Mouse (Mus musculus): ENCODE results near the gene Cradd. TPM values are rescaled to one million over a fixed set of nuclear protein-coding genes. Genes with fewer than 3 reads are reported as not detected.

Cradd gene
- polyA plus RNA-seq, 1 experiment, result 18.0 TPM

- H3K9me3 ChIP-seq, result no peaks in the 10 kb centered on the region
- peaks cover 38% of the 10 kb centered on the region for H3K36me3 ChIP-seq (replicated peaks; ENCODE audit: low read length)
- no peaks in the 10 kb centered on the region for H3K27me3 ChIP-seq (replicated peaks)
- H3K4me3 ChIP-seq (replicated peaks), result peak overlapping the region; percentile 78
- TF ChIP-seq GATA1 (IDR thresholded peaks at IDR 0.05; ENCODE audit: borderline replicate concordance, low read length) (no peak), FLI1 (IDR thresholded peaks at IDR 0.05; ENCODE audit: low read length) (no peak)
- H3K4me1 ChIP-seq, result peaks cover 93% of the 10 kb centered on the region
Observed at GRCm38 (mm10) chr10:95183051-95183450, 140.9 kb downstream of the Cradd start.

GRCm38 (mm10) chr10:95182405-95182804 lies 141.5 kb downstream of the Cradd start:
- no peaks in the 10 kb centered on the region for H3K27me3 ChIP-seq (replicated peaks)
- H3K9me3 ChIP-seq, result no peaks in the 10 kb centered on the region
- peak overlapping the region; percentile 88 for H3K4me3 ChIP-seq (replicated peaks)
- TF ChIP-seq FLI1 (IDR thresholded peaks at IDR 0.05; ENCODE audit: low read length) (no peak), GATA1 (IDR thresholded peaks at IDR 0.05; ENCODE audit: borderline replicate concordance, low read length) (no peak)
- peaks cover 93% of the 10 kb centered on the region for H3K4me1 ChIP-seq
- H3K36me3 ChIP-seq (replicated peaks; ENCODE audit: low read length), result peaks cover 32% of the 10 kb centered on the region

GRCm38 (mm10) chr10:95181553-95181952 lies 142.4 kb downstream of the Cradd start:
- Histone ChIP-seq H3K27me3 (replicated peaks) (no peaks in the 10 kb centered on the region), H3K4me1 (peaks cover 94% of the 10 kb centered on the region), H3K36me3 (replicated peaks; ENCODE audit: low read length) (peaks cover 27% of the 10 kb centered on the region), H3K4me3 (replicated peaks) (peak overlapping the region; percentile 88), H3K9me3 (no peaks in the 10 kb centered on the region)
- TF ChIP-seq GATA1 (IDR thresholded peaks at IDR 0.05; ENCODE audit: borderline replicate concordance, low read length) (no peak), FLI1 (IDR thresholded peaks at IDR 0.05; ENCODE audit: low read length) (no peak)

- H3K27me3 ChIP-seq (replicated peaks), result no peaks in the 10 kb centered on the region
- H3K4me3 ChIP-seq (replicated peaks), result peak overlapping the region; percentile 88
- peaks cover 91% of the 10 kb centered on the region for H3K4me1 ChIP-seq
- no peaks in the 10 kb centered on the region for H3K9me3 ChIP-seq
- TF ChIP-seq FLI1 (IDR thresholded peaks at IDR 0.05; ENCODE audit: low read length), result no peak
- TF ChIP-seq GATA1 (IDR thresholded peaks at IDR 0.05; ENCODE audit: borderline replicate concordance, low read length), result no peak
- peaks cover 21% of the 10 kb centered on the region for H3K36me3 ChIP-seq (replicated peaks; ENCODE audit: low read length)
Observed at GRCm38 (mm10) chr10:95180900-95181299, 143.0 kb downstream of the Cradd start.

- TF ChIP-seq FLI1 (IDR thresholded peaks at IDR 0.05; ENCODE audit: low read length) (0 out of 2 replicates have a peak, but pooled peaks have one; percentile 26), GATA1 (IDR thresholded peaks at IDR 0.05; ENCODE audit: borderline replicate concordance, low read length) (peak; percentile 13; the same call in 1 of the 3 replicates)
- Histone ChIP-seq H3K4me1 (peaks cover 83% of the 10 kb centered on the region), H3K36me3 (replicated peaks; ENCODE audit: low read length) (peaks cover 21% of the 10 kb centered on the region), H3K27me3 (replicated peaks) (no peaks in the 10 kb centered on the region), H3K9me3 (no peaks in the 10 kb centered on the region), H3K4me3 (replicated peaks) (peak overlapping the region; percentile 86)
Observed at GRCm38 (mm10) chr10:95180177-95180576, 143.8 kb downstream of the Cradd start.

- Histone ChIP-seq H3K27me3 (replicated peaks) (no peaks in the 10 kb centered on the region), H3K36me3 (replicated peaks; ENCODE audit: low read length) (peaks cover 9% of the 10 kb centered on the region), H3K4me1 (peaks cover 73% of the 10 kb centered on the region), H3K4me3 (replicated peaks) (peak overlapping the region; percentile 62), H3K9me3 (no peaks in the 10 kb centered on the region)
- no peak for TF ChIP-seq GATA1 (IDR thresholded peaks at IDR 0.05; ENCODE audit: borderline replicate concordance, low read length)
- TF ChIP-seq FLI1 (IDR thresholded peaks at IDR 0.05; ENCODE audit: low read length), result no peak
Observed at GRCm38 (mm10) chr10:95178785-95179184, 145.1 kb downstream of the Cradd start.

- Histone ChIP-seq H3K9me3 (no peaks in the 10 kb centered on the region), H3K36me3 (replicated peaks; ENCODE audit: low read length) (peaks cover 7% of the 10 kb centered on the region), H3K27me3 (replicated peaks) (no peaks in the 10 kb centered on the region), H3K4me3 (replicated peaks) (no peak overlapping the region), H3K4me1 (peaks cover 57% of the 10 kb centered on the region)
- TF ChIP-seq FLI1 (IDR thresholded peaks at IDR 0.05; ENCODE audit: low read length), result no peak
Observed at GRCm38 (mm10) chr10:95175423-95176120, 148.4 kb downstream of the Cradd start.

- H3K4me1 ChIP-seq, result peaks cover 44% of the 10 kb centered on the region
- no peak for TF ChIP-seq FLI1 (IDR thresholded peaks at IDR 0.05; ENCODE audit: low read length)
- no peak for TF ChIP-seq GATA1 (IDR thresholded peaks at IDR 0.05; ENCODE audit: borderline replicate concordance, low read length)
- H3K27me3 ChIP-seq (replicated peaks), result no peaks in the 10 kb centered on the region
- H3K36me3 ChIP-seq (replicated peaks; ENCODE audit: low read length), result peaks cover 7% of the 10 kb centered on the region
- H3K9me3 ChIP-seq, result peaks cover 6% of the 10 kb centered on the region; the same call in 1 of the 2 replicates
- H3K4me3 ChIP-seq (replicated peaks), result no peak overlapping the region
Observed at GRCm38 (mm10) chr10:95174260-95174659, 149.7 kb downstream of the Cradd start.

GRCm38 (mm10) chr10:95170721-95171354 lies 153.1 kb downstream of the Cradd start:
- Histone ChIP-seq H3K4me1 (peaks cover 18% of the 10 kb centered on the region; the same call in 1 of the 2 replicates), H3K9me3 (peaks cover 14% of the 10 kb centered on the region), H3K27me3 (replicated peaks) (no peaks in the 10 kb centered on the region), H3K4me3 (replicated peaks) (no peak overlapping the region), H3K36me3 (replicated peaks; ENCODE audit: low read length) (peaks cover 7% of the 10 kb centered on the region)
- no peak for TF ChIP-seq GATA1 (IDR thresholded peaks at IDR 0.05; ENCODE audit: borderline replicate concordance, low read length)
- TF ChIP-seq FLI1 (IDR thresholded peaks at IDR 0.05; ENCODE audit: low read length), result no peak

GRCm38 (mm10) chr10:95164949-95165348 lies 159.0 kb downstream of the Cradd start:
- H3K27me3 ChIP-seq (replicated peaks), result no peaks in the 10 kb centered on the region
- H3K4me3 ChIP-seq (replicated peaks), result no peak overlapping the region
- no peak for TF ChIP-seq FLI1 (IDR thresholded peaks at IDR 0.05; ENCODE audit: low read length)
- no peak for TF ChIP-seq GATA1 (IDR thresholded peaks at IDR 0.05; ENCODE audit: borderline replicate concordance, low read length)
- H3K36me3 ChIP-seq (replicated peaks; ENCODE audit: low read length), result no peaks in the 10 kb centered on the region
- H3K9me3 ChIP-seq, result peaks cover 10% of the 10 kb centered on the region
- peaks cover 26% of the 10 kb centered on the region for H3K4me1 ChIP-seq
